Mouse (Mus musculus) heart, embryonic 14.5 days (tissue): Measurements from ENCODE around the gene Mycn. TPM values are rescaled to one million over a fixed set of nuclear protein-coding genes. Genes with fewer than 3 reads are reported as not detected.

Experiments
- ATAC-seq: fragments of 200-750 bp; cut with Nextera tagmentation; 2 replicates; pipeline ENCODE4 v1.8.0; 2017; ENCODE audit warnings: low read depth, moderate TSS enrichment; ENCODE audit not compliant: insufficient number of reproducible peaks, insufficient read depth, low FRiP score
- H3K27ac ChIP-seq, 2 experiments: fragments of 200-500 bp in 1 of 2; fragments of 300-500 bp in 1 of 2; sonication (generic) in 1 of 2; replicated peaks in 1 of 2; 2 replicates each; pipeline ENCODE4 v1.5.1; 2012 to 2014; ENCODE audit warnings: low read depth in 2 of 2, low read length in 2 of 2, control low read depth in 1 of 2, mild to moderate bottlenecking in 1 of 2, mixed read lengths in 1 of 2; ENCODE audit not compliant: control insufficient read depth in 1 of 2, insufficient read depth in 1 of 2
- H3K27me3 ChIP-seq: fragments of 300-500 bp; sonication (generic); 2 replicates; pipeline ENCODE4 v1.6.1; 2014; ENCODE audit warnings: mild to moderate bottlenecking, low read length, control low read depth; ENCODE audit not compliant: control insufficient read depth, insufficient read depth
- H3K36me3 ChIP-seq: fragments of 300-500 bp; sonication (generic); 2 replicates; pipeline ENCODE4 v1.6.1; 2014; ENCODE audit warnings: mild to moderate bottlenecking, control low read depth, low read length, mixed read lengths; ENCODE audit not compliant: control insufficient read depth, insufficient read depth
- H3K4me1 ChIP-seq, 2 experiments: fragments of 200-500 bp in 1 of 2; fragments of 300-500 bp in 1 of 2; sonication (generic) in 1 of 2; 2 replicates each; pipeline ENCODE4 v1.6.1; 2012 to 2014; ENCODE audit warnings: low read length in 2 of 2, control low read depth in 1 of 2, mixed read lengths in 1 of 2; ENCODE audit not compliant: control insufficient read depth in 2 of 2, insufficient read depth in 2 of 2
- H3K4me2 ChIP-seq: fragments of 300-500 bp; sonication (generic); 2 replicates; pipeline ENCODE4 v1.6.1; 2014; ENCODE audit warnings: mild to moderate bottlenecking, low read length
- H3K4me3 ChIP-seq, 2 experiments: fragments of 200-500 bp in 1 of 2; fragments of 300-500 bp in 1 of 2; sonication (generic) in 1 of 2; 2 replicates each; pipeline ENCODE4 v1.5.1; 2012 to 2014; ENCODE audit warnings: low read length in 2 of 2, mild to moderate bottlenecking in 2 of 2, control low read depth in 1 of 2, low read depth in 1 of 2, moderate library complexity in 1 of 2; ENCODE audit not compliant: control insufficient read depth in 1 of 2, insufficient read depth in 1 of 2
- H3K9ac ChIP-seq: fragments of 300-500 bp; sonication (generic); 2 replicates; pipeline ENCODE4 v1.6.1; 2014; ENCODE audit warnings: mild to moderate bottlenecking, low read length
- H3K9me3 ChIP-seq: fragments of 300-500 bp; sonication (generic); 2 replicates; pipeline ENCODE4 v1.6.1; 2016; ENCODE audit warnings: low read length, control low read depth; ENCODE audit not compliant: control insufficient read depth
- WGBS: fragments of 180-500 bp; shearing (Covaris S2); extraction: QIAGEN DNeasy Blood & Tissue Kit; methylation state at CpG from one replicate; pipeline ENCODE4 v1.1.7; 2014; 5-methylcytosine and 5-hydroxymethylcytosine counted together
- polyA plus RNA-seq: library from polyadenylated mRNA; unstranded; fragments of >200 nt; fragmentation: Nextera tagmentation; extraction: Ambion mirVana; gene quantifications from 2 replicates; pipeline ENCODE4 v1.2.1, GENCODE M21; 2014

Gene Mycn
- polyA plus RNA-seq, 1 experiment from 2014 or later: 38.2 TPM

- Histone ChIP-seq H3K9ac (no peak overlapping the region), H3K27ac (no peak overlapping the region), H3K9me3 (no peaks in the 10 kb centered on the region), H3K36me3 (no peaks in the 10 kb centered on the region), H3K27me3 (no peaks in the 10 kb centered on the region), H3K4me2 (no peak overlapping the region), H3K4me3 (no peak overlapping the region), H3K4me1 (0 out of 4 replicates have a peak, but pooled peaks cover 0 to 3% of the 10 kb centered on the region in 2 experiments)
- ATAC-seq: no peak
- WGBS: 41% methylated on average over 12 of the region's 12 CpGs
Observed at GRCm38 (mm10) chr12:12920166-12921157, 21.3 kb downstream of the Mycn start.

- Histone ChIP-seq H3K4me3 (no peak overlapping the region), H3K9me3 (no peaks in the 10 kb centered on the region), H3K4me1 (0 out of 4 replicates have a peak, but pooled peaks cover 0 to 3% of the 10 kb centered on the region in 2 experiments), H3K27ac (no peak overlapping the region), H3K27me3 (no peaks in the 10 kb centered on the region), H3K9ac (no peak overlapping the region), H3K36me3 (no peaks in the 10 kb centered on the region), H3K4me2 (no peak overlapping the region)
- WGBS: 45% methylated on average over 9 of the region's 9 CpGs
- ATAC-seq: no peak
Observed at GRCm38 (mm10) chr12:12916298-12916697, 25.4 kb downstream of the Mycn start.

GRCm38 (mm10) chr12:12910356-12910979, 31.2 kb downstream of the Mycn start:
- H3K27ac ChIP-seq: no peak overlapping the region
- H3K4me1 ChIP-seq: peaks cover 0 to 2% of the 10 kb centered on the region in 2 experiments; a peak in 1 of 4 replicates
- H3K4me2 ChIP-seq: no peak overlapping the region
- no peak for ATAC-seq
- H3K9me3 ChIP-seq: no peaks in the 10 kb centered on the region
- 69% methylated on average over 11 of the region's 11 CpGs for whole genome bisulfite sequencing
- no peaks in the 10 kb centered on the region for H3K27me3 ChIP-seq
- no peak overlapping the region for H3K4me3 ChIP-seq
- no peak overlapping the region for H3K9ac ChIP-seq
- no peaks in the 10 kb centered on the region for H3K36me3 ChIP-seq

GRCm38 (mm10) chr12:12909631-12910277, 32.0 kb downstream of the Mycn start:
- H3K36me3 ChIP-seq: no peaks in the 10 kb centered on the region
- H3K27me3 ChIP-seq: no peaks in the 10 kb centered on the region
- H3K27ac ChIP-seq: no peak overlapping the region
- no peak for ATAC-seq
- no peaks in the 10 kb centered on the region for H3K9me3 ChIP-seq
- no peak overlapping the region for H3K9ac ChIP-seq
- 41% methylated on average over 16 of the region's 16 CpGs for WGBS
- no peak overlapping the region for H3K4me3 ChIP-seq
- H3K4me2 ChIP-seq: no peak overlapping the region
- H3K4me1 ChIP-seq: peaks cover 0 to 3% of the 10 kb centered on the region in 2 experiments; a peak in 1 of 4 replicates

- WGBS: 70% methylated on average over 6 of the region's 6 CpGs
- Histone ChIP-seq H3K9ac (no peak overlapping the region), H3K4me3 (no peak overlapping the region), H3K27me3 (no peaks in the 10 kb centered on the region), H3K4me2 (no peak overlapping the region), H3K36me3 (no peaks in the 10 kb centered on the region), H3K27ac (no peak overlapping the region), H3K9me3 (no peaks in the 10 kb centered on the region), H3K4me1 (peaks cover 5 to 7% of the 10 kb centered on the region in 2 experiments; a peak in 3 of 4 replicates)
- ATAC-seq: no peak
Observed at GRCm38 (mm10) chr12:12906771-12907170, 34.9 kb downstream of the Mycn start.

GRCm38 (mm10) chr12:12906321-12906720, 35.4 kb downstream of the Mycn start:
- no peaks in the 10 kb centered on the region for H3K36me3 ChIP-seq
- 48% methylated on average over 8 of the region's 8 CpGs for WGBS
- no peak overlapping the region for H3K4me3 ChIP-seq
- H3K27ac ChIP-seq: no peak overlapping the region
- no peaks in the 10 kb centered on the region for H3K27me3 ChIP-seq
- H3K9me3 ChIP-seq: no peaks in the 10 kb centered on the region
- H3K9ac ChIP-seq: no peak overlapping the region
- no peak overlapping the region for H3K4me2 ChIP-seq
- ATAC-seq: no peak
- H3K4me1 ChIP-seq: peaks cover 5 to 7% of the 10 kb centered on the region in 2 experiments; a peak in 3 of 4 replicates

GRCm38 (mm10) chr12:12905117-12905516, 36.6 kb downstream of the Mycn start:
- no peak for ATAC-seq
- no peak overlapping the region for H3K27ac ChIP-seq
- H3K27me3 ChIP-seq: no peaks in the 10 kb centered on the region
- H3K9ac ChIP-seq: no peak overlapping the region
- peak overlapping the region; percentile 81 for H3K4me2 ChIP-seq
- peaks cover 5 to 6% of the 10 kb centered on the region in 2 experiments; a peak in 3 of 4 replicates for H3K4me1 ChIP-seq
- no peaks in the 10 kb centered on the region for H3K36me3 ChIP-seq
- H3K4me3 ChIP-seq: peak overlapping the region in 1 of 2 experiments; percentile 38; a peak in 1 of 4 replicates
- WGBS: 72% methylated on average over 6 of the region's 6 CpGs
- no peaks in the 10 kb centered on the region for H3K9me3 ChIP-seq
